Mouse (Mus musculus): Measurements from ENCODE around the gene Tanc1.

Tanc1 gene

DNA sequence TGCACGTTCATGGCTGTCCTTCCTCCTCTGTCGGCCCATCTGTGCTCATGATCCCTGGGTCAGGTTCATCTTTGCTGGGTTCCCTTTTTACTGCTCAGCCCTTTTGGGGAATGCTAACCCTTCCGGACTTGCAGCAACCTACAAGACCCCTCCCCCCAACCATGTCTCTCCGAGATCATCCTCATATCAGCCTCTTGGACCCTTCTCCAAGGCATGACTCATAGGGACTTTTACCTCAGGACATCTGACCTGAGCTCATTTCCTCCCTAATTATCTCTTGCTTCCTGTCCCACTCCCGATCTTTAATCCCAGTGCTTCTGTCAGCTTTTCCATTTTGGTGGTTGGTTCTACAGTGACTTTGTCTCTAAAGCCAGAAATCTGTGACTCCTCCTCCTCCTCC lies 68.9 kb downstream of the Tanc1 start:
- CTCF ChIA-PET = no interaction called here

DNA sequence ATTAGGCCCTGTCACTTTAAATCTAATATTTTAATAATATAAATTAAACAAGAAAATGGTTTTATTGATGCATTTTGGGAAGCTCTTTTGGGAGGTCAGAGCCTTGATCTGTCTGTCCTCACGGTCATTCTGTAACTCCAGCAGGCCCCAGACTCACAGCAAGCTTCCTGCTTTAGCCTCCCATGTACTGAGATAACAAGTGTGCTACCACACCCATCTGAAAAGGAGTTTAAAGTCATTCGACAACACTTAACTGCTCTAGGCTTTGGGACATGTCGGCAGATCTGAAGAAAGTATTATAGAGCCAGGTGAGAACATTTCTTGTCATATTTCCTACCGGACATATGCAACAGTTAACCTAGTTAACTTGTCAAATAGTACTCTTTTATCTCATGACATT lies 69.3 kb downstream of the Tanc1 start:
- CTCF ChIA-PET = no interaction called here

DNA sequence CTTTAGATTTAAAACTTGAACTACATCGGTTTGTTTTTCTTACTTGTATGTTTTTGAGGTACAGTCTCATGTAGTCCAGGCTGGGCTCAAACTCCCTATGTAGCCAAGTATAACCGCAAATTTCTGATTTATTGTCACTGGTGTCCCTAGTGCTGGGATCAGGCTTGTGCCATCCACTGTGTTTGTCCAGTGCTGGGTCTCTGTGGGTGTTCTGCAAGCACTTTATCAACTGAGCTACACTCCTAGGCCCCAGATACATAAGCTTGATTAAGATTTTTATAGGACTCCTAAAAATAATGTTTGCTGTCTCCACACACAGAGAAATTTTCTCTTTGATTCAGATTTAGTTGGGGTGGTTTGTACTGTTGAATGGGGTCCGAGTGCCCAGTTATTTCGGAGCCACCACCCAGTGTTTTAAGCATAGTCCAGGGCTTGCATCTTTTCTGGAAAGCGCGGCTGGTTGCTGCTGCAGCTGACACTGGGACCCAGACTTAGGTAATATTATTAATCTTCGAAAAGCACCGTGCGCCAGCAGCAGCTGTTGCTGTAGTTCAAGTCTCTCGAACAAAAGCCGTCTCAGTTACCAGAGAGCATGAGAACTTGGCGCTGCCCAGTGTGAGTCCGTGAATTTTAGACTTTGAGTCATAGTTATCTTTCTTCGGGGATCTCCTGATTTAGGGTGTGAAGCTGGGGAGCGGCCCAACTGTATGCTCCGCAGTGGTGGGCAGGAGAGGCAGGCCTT lies 73.2 kb downstream of the Tanc1 start:
- CTCF ChIA-PET = interaction anchor here (0.6 kb wide), 1 partner anchor 103 kb away, joined by 3 read pairs; no protein-coding TSS in a partner anchor

DNA sequence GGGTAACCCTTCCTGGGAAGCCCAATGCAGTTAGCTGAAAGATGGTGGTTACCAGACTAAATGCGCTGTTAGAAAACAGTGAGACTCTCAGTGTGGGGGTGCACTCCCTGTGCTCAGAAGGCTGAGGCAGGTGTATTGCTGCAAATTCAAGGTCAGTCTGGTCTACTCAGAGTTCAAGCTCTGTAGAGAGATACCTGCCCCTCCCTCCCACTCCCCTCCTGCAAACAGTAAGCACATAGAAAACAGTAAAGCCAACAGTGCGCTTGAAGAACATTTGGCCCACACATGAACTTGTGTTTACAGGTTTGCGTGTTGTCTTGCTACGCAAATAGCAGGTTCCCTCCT lies 73.7 kb downstream of the Tanc1 start:
- CTCF ChIA-PET = interaction anchor here (0.6 kb wide), 1 partner anchor 102 kb away, joined by 3 read pairs; no protein-coding TSS in a partner anchor

DNA sequence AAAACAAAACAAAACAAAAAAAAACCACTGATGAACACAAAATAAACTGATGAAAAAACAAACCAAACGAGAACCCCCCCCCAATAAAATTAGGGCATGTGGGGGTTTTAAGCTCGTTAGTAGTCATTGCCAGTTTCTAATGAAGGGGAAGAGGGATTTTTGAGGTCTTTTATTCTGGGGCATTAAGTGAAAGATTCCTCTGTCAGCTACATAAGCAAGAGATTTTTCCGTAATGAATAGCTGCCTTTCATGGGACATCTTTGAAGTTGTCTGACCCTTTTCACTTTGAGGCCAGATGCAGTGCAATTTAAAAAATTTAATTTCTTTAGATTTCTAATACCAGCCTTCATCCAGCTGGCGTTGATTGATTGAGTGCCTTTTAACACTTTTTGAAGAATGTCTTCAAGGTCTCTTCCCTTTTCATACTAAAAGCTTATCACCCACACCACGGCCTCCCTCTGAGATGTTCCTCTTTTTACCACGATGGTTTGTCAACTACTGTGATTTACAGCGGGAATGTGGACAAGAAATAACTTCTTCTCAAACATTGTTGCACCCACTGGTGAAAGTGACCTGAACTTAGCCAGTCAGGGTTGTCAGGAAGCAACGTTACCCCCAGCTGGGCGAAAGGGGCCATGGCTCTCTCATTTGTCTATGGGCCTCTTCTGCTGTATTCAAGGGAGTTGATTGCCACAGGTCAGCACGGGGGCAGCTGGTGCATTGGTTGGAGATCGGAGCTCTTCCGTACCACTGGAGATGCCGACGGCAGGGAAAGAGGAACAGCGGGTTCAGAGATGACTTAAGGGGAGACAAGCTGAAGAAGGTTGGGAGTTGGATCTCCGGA lies 76.6 kb downstream of the Tanc1 start:
- CTCF ChIA-PET = no interaction called here

DNA sequence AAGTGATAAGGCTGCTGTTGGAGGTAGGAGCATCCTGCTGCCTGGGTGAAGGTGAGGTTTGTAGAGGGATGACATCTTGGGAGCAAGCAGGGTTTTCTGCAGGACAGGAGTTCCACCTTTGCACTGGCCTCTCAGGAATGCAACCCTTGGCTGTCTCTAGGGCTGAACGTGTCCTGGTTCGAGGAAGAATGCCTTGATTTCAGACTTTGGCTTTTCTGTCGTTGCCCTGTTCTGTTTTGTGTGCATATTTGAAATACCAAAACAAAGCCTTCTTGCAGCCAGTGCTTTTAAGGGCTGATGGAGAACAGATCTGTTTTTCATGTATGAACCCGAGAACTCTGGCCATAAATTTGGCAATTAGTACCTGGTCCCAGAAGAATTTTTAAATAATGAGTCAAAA lies 79.3 kb downstream of the Tanc1 start:
- CTCF ChIA-PET = no interaction called here

DNA sequence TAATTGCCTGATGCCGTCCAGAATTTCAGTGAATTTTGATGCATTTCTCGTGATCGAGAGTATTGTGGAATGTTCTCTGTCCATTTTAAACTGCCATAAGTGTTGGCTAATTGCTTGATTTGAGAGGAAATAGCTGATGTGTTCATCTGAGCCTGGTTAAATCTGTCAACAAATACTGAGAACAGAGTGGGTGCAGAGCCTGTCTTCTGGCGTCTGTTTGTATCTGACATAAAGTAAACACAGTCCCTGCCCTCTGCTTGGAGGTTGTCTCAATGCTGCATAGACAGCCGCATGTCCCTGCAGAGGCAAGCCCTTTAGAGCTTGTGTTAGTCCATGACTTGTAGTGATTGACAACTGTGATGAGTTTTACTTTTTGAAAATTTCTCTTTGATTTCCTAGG lies 81.6 kb downstream of the Tanc1 start:
- CTCF ChIA-PET = no interaction called here

DNA sequence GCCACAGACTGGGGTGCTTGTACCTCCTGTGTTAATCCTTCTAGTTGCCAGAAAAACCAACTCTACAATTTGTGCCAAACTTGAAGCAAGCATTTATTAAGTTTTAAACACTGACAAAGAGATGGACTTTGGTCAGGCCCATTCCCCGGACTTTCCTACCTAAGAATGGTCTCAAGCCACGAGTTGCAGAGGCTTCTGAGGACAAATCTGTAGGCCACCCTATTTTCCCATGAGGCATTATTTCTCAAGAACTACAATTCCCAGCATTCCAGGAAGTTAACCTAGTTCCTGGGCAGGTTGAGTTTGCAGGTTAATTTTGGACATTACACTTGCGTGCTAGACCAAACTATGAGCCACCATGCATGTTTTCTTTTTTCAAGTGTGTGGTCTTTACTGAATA lies 85.3 kb downstream of the Tanc1 start:
- CTCF ChIA-PET = interaction anchor here (0.5 kb wide), 1 partner anchor 422 kb away, joined by 3 read pairs; no protein-coding TSS in a partner anchor

DNA sequence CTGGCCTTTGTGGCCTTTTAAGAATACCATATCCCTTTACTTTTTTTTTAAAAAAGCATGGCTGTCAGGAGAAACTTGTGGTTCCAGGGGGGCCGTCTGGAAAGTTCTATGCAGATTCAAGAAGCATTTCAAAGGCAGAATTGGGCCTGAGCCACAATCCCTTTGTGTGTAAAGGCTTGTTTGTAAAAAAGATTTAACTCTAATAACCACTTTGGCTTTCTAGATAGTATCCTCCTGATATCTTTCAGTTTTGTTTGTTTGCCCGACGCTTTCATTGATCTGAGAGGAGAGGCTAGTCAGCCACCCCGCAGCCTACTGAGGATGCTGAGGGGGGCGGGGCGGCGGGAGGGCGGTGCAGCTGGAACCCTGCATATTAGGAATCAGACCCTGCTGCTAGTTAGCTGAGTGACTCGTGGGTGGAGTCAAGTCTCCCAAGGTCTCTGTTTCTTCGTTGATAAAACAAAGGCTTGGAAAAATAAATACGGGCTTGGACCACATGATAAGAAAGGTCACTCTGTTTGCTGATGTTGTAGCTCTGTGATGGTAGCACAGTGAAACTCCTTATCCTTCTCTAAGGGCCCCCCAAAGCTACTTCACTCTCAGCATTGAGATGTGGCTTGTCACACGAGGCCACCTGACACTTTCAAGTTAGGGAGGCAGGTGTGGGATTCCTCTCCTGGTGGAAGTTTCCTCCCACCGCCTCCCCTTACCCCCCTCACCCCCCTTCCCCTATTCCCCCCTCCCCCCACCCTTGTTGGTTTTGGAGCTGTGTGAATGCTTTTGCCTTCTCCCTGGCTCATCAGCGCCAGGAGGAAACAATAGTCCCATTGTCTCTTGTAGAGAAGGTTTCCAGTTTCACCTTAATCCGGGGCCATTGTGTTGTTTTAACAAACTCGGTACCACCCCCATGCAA lies 86.1 kb downstream of the Tanc1 start:
- CTCF ChIA-PET = no interaction called here

DNA sequence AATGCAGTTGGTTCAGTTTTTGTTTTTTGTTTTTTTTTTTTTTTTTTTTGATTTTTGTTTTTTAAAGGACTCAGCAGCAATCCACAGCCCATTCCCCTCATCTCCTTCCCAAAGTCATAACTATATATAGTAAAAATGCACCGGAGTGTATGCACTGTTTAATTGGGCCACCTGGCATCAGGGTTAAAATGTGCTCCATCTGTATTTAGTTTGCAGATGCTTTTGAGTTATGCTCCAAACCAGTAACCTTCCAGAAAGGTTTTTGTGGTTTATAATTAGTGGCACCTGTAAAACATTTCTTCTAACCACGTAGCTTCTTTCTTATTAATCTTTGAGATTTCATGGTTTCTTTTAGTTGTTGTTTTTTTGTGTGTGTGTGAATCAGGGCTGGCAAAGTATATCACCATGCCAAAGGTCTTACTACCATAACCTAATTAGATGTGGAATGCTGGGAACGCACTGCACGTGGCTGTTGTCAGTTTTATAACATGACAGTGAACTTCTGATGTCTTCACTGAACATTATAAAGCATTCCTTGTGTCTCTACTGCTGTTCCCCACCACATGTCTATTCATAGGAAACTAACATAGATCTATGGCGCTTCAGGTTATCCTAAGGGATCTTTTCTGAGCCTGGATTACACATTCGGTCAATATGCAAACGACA lies 86.9 kb downstream of the Tanc1 start:
- CTCF ChIA-PET = no interaction called here

DNA sequence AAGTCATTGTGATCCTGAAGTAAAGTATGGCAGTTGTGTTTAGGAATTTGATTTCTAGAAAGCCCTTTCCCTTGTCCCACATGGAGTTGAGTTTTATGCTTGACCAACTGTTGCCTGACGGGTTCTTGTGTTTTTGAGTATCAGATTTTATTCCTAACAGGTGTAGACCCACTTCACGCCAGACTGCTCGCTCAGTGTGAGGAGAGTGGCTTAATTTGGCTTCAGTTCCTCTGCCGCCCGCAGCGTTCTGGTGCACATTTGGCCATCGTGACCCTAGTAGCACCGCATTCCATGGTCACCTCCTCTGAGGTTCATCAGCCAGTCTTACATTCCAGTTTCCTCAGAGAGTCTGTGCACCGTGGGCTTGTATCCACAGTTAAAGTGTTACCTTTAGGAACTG lies 88.1 kb downstream of the Tanc1 start:
- CTCF ChIA-PET = no interaction called here

DNA sequence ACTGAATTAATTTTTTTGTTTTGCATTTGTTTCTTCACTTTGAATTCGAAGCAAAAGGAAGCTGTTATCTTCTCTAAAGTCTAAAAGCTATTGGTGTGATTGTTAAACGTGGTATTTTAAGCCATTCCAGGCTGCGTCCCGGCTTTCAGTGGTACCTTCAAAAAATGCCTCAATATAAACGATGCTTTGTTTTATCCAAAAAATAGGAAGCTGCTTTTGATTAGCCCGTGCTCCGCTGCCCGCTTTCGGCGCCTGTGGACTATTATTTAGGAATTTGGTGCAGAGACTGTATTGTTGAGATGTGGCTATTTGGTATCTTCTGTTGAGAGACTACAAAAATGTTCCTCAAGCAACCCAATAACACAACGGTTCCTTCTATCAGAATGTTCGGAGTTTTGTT lies 93.4 kb downstream of the Tanc1 start:
- CTCF ChIA-PET = no interaction called here

DNA sequence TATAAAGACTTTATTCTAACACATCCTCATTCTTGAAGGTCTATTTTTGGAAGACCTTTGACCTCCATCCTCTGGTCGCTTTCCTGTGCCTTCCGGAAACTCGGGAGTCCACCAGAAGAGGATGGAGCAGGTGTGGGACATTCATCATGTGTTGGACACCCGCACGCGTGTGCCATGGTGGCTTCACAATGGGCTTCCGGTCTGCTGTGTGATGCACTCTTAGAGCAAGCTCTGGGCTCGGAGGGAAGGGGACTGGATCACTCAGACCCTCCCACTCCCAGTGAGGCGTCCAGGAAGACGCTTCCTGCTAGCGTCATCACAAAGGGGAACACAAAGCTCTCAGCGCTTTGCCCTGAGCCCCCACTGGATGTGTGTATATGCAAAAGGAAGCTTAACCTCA lies 95.0 kb downstream of the Tanc1 start:
- CTCF ChIA-PET = no interaction called here

DNA sequence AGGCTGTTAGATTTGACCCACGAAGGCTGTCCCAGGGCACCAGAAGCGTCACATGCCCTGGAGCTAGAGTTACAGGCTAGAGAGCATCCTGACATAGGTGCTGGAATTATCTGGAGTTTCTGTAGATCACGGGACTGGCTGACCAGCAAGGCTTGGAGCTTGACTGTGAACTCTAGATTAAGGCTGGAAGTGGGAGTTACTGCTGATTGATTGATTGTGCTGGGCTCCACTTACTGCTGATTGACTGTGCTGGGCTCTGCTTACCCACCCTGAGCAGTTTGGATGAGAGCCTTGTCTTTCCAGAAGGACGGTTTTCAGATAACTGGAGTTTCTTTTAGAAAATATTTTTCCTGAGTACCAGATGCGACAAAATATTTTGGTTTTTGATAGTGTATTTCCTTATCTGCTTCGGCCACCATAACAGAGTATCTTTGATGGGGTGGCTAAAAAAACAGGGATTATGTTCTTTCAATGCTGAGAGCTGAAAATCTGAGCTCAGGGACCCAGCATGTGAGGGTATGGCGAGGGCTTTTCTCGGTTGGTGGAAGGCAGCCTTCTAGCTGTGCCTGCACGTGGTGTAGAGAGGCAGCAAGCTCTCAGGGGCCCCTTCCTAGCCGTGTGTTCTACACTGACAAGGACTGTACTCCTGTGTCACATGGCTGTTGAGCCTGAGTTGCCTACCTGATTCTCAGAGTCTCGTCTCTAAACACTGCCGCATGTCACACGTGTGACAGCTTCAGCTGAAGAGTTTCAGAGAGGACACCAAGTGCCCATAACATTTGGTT lies 96.3 kb downstream of the Tanc1 start:
- CTCF ChIA-PET = interaction anchor here (0.6 kb wide), 1 partner anchor 20 kb away, joined by 3 read pairs; no protein-coding TSS in a partner anchor

DNA sequence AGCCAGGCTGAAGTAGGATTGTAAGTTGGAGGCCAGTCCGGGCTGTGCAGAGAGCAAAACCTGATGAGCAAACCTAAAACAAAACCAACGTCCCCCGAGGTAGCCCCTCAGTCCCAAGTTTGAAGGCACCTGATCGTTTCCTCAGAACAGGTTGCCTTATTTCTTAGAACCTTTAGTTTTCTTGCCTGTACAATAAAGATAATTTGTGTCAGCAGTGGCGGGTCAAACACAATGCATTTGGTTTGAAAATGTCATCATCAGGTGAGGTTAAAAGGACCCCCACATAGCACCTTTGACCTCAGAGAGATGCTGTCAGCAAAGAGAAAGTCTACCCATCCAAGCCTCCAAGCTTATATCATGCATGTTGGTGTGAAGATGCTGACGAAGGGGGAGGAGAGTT lies 98.9 kb downstream of the Tanc1 start:
- CTCF ChIA-PET = no interaction called here

DNA sequence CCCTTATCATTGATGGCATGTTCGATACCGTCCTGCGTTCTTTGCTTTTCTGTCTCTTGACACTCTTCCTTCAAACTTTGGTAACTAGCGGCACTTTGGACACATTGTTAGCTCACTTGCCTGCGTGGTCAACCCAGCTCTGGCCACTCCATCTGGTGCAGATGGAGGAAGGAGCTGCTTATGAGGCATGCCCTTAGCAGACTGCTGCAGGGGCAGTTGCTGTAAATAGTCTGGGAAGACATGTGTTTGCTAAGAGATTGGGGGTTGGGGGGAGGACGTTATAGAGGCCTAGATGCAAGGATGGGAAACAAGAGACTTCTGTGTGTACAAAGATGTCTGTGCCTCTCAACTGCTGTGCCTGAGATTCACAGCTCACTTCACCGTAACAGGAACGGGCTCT lies 100.2 kb downstream of the Tanc1 start:
- CTCF ChIA-PET = no interaction called here

DNA sequence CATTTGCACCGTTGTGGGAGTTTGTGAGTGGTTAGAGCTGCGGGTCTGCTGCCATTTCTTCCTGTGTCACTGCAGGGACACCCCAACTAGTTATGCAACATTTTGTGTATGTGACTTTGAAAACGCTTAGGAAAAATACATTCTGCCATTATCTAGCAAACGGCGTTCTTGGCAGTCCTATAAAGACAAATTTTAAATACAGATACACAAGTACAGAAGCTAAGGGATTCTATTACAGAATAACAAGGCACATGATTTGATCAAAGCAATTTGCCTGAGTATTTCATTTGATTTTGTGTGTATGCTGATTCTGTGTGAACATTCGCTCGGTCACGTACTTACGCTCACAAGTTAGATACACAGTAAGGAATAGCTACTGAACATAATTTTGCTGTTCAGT lies 100.6 kb downstream of the Tanc1 start:
- CTCF ChIA-PET = no interaction called here

DNA sequence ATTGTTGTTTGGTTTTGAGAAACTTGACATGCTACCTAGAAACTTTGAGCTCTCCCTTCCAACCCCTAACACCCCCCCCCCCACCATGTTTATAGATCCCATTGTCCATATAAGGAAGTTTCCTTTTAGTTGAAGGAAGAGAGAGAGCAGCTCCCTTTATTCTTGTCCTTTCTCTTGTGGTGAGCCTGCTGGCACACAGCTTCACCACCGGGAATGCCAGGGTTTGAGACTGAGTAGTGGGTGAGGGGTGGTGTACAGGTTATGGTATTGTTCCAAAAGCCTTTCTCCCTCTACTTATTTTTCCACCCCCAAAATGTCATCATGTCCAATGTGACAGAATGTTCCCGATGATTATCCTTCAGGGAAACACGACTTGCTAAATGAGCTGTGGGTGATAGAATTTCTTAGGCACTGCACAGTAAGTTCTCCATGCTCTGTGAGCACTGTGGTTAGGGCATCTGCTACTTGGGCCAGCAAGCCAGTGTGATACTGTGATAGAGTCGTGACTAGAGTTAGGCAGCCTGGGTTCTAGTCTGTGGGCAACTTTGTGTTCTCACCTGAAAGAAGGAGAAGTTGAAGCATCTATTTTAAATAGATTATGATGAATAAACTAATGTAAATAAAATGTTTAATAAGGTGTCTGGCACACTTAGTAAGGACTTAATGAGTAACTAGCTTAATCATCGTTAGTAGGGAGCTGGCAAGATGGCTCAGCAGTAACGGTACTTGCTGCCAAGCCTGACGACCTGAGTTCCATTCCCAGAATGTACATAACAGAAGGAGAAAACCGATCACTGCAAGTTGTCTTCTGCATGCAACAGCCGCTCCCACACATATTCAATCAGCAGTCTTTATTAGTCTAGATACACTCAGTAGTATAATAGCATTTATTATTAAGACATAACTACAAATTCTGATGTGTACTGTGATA lies 102.0 kb downstream of the Tanc1 start:
- CTCF ChIA-PET = no interaction called here

DNA sequence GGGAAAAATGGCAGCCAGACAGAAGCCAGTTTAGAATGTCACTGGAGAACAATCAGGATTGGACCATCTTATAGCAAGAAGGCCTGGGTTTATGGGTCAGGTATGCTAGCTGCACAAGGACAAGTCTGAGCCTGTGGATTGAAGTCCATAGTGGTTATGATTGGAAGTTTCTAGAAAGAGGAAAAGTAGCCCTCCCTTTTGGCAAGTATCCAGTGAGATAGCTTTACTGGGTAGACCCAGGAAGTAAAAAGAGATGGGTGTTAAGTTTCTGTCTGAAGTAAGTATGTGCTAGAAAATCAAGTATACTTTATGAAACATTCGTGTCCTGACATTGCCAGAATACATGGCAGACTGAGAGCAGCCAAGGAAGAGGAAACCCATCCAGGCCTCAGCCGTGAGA lies 103.2 kb downstream of the Tanc1 start:
- CTCF ChIA-PET = interaction anchor here (0.6 kb wide), 1 partner anchor 78 kb away, joined by 4 read pairs; no protein-coding TSS in a partner anchor

DNA sequence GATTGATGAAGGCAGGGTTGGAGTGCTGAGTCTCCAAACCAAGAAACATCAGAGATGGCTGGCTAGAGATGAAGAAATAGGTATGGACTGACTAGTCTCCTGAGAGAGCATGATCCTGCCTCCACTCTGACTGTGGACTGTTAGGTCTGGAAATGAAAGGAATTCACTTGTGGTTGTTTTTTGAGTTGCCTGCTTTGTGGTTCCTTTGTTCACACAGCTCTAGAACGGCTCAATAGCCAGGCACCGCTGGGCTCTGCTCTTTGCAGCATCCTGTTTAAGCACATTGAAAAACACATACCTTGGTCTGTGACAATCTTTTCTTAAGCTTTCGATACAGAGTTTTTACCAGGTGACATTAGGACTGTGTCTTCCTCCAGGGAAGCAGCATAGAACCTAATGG lies 104.6 kb downstream of the Tanc1 start:
- CTCF ChIA-PET = no interaction called here

Data from spleen, embryonic (tissue).